Mouse (Mus musculus): ENCODE measurements around the gene 6430548M08Rik. TPM values are rescaled to one million over a fixed set of nuclear protein-coding genes. Genes with fewer than 3 reads are reported as not detected.

Gene 6430548M08Rik
- polyA plus RNA-seq, 1 experiment = 212 TPM

- DNase-seq (ENCODE audit: extremely low spot score in 1 of 2, low spot score in 1 of 2) = no peak
Observed at GRCm38 (mm10) chr8:120211345-120211744, 97.4 kb downstream of the 6430548M08Rik start.

DNA sequence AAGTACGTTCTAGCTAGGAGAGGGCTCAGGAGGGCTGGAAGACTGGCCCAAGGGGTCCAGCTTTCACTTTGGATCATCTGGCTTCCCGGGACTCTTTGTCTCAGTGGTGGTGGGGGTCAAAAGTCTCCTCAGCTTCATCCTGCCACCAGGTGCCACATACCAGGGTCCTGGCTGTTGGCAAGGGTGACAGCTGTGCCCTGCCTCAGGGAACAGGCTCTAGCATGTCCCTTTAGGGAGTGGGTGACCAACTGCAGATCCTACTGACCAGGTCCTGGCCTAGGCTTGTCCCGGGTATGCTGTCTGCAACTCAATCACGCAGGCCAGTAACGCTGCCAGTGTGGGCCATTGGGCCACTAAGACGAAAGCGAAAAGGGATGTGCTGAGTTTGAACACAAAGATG is 98.6 kb downstream of the 6430548M08Rik start:
- DNase-seq (ENCODE audit: extremely low spot score in 1 of 2, low spot score in 1 of 2) = no peak

DNA sequence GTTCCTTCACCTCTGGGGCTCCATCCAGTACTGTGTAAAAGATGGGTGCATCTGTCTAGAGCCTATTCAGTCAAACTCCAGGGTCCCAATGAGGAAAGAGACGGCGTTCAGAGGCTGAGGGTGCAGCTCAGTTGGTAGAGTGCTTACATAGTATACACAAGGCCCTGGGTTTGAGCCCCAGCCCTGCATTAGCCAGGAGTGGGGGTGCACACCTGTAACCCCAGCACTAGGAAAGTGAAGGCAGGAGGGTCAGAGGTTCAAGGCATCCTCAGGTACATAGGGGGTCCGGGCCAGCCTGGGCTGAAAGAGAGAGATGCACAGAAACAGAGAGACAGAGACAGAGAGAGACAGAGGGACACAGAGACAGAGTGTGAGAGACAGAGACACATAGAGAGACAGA is 99.3 kb downstream of the 6430548M08Rik start:
- no peak for DNase-seq (ENCODE audit: extremely low spot score in 1 of 2, low spot score in 1 of 2)

DNA sequence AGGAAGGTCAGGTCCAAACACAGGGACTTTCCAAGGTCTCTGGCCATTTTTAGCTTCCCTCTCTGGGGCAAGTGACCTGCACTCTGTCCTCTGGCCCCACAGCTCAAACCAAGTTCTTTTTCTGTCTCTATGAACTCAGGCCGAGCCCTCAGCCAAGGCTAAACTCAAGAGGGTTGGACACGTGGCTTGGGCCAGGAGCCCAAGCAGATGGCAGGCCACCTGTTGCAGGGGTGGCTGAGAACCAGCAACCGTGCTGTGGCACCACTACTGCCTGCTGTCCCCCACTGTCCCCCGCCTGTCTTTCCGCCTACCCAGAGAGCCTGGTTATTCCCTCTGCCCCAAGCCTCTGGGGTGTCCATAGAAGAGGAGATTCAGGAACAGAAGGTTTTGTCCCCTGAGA is 100.0 kb downstream of the 6430548M08Rik start:
- no peak for DNase-seq (ENCODE audit: extremely low spot score in 1 of 2, low spot score in 1 of 2)

Other genes with a start within 250 kb of the 6430548M08Rik start
- 86.8 and 98.2 TPM in 2 replicates for gene Usp10, start 203.8 kb upstream of the 6430548M08Rik start, polyA plus RNA-seq (2012; rRNA removed)
- 15.5 and 22.2 TPM in 2 replicates for gene Gm20388, start 203.3 kb upstream of the 6430548M08Rik start, polyA plus RNA-seq (2012; rRNA removed)
- 3.4 and 4.0 TPM in 2 replicates for gene Crispld2, start 121.7 kb upstream of the 6430548M08Rik start, polyA plus RNA-seq (2012; rRNA removed)
- 33.5 and 36.6 TPM in 2 replicates for gene Zdhhc7, start 12.7 kb upstream of the 6430548M08Rik start, polyA plus RNA-seq (2012; rRNA removed)
- 1.1 and 1.2 TPM in 2 replicates for gene Fam92b, start 63.3 kb downstream of the 6430548M08Rik start, polyA plus RNA-seq (2012; rRNA removed)
- gene Gse1, start 114.3 kb downstream of the 6430548M08Rik start, polyA plus RNA-seq (2012; rRNA removed) = 56.7 and 57.1 TPM in 2 replicates

Measured in frontal cortex, adult 2 months (tissue).